ENCODE assay signal across 30 mouse cellular contexts in genomic region chr7:138389941-138390340, GRCm38 (mm10). TPM values are rescaled to one million over a fixed set of nuclear protein-coding genes. Genes with fewer than 3 reads are reported as not detected.
"Had no signal": no experiment of that assay in that cellular context is flagged by ENCODE, and none has a peak within 500 bp of the region (broad histone marks: within the 10 kb centered on the region; RNA-seq: fewer than 3 reads in every experiment).

No protein-coding gene starts in this region.

- H3K27ac ChIP-seq: embryonic facial prominence, embryonic 10.5 days; embryonic facial prominence, embryonic 12.5 days; embryonic facial prominence, embryonic 13.5 days; embryonic facial prominence, embryonic 15.5 days; forebrain, embryonic 10.5 days; forebrain, embryonic 12.5 days; forebrain, embryonic 13.5 days; forebrain, embryonic 15.5 days; gastrocnemius, adult 2 months; heart, adult 2 months had no signal

- DNase-seq: cerebellum, adult 8-10 months; cerebellum, adult 9-10 months; cerebellum, adult 9-11 months; cerebellum, postnatal 10 days; cerebellum, postnatal 14 days; cerebellum, postnatal 25 days; cerebellum, postnatal 36 days; embryo, embryonic 11 days; forebrain, postnatal 0 days; gastrocnemius, adult 2 months; gastrocnemius, postnatal 10 days; gastrocnemius, postnatal 14 days; gastrocnemius, postnatal 25 days; gastrocnemius, postnatal 36 days; heart, adult 18-20 months; heart, adult 2 months had no signal

- H3K4me3 ChIP-seq: embryonic facial prominence, embryonic 10.5 days; embryonic facial prominence, embryonic 12.5 days; embryonic facial prominence, embryonic 13.5 days; embryonic facial prominence, embryonic 15.5 days; erythroblast, embryonic 14.5 days; forebrain, embryonic 10.5 days; forebrain, embryonic 12.5 days; forebrain, embryonic 13.5 days; forebrain, embryonic 15.5 days; gastrocnemius, adult 2 months; heart, adult 2 months had no signal

- H3K4me1 ChIP-seq: embryonic facial prominence, embryonic 10.5 days; embryonic facial prominence, embryonic 12.5 days; embryonic facial prominence, embryonic 13.5 days; embryonic facial prominence, embryonic 15.5 days; forebrain, embryonic 10.5 days; forebrain, embryonic 12.5 days; forebrain, embryonic 13.5 days; forebrain, embryonic 15.5 days had no signal

RNA-seq across cellular contexts. Expression of gene Tcerg1l, which starts 7.6 kb away (rescaled TPM):
- total RNA-seq: common myeloid progenitor, adult 5-6 weeks; gastrocnemius, adult 18-20 months; gastrocnemius, adult 2 months; gastrocnemius, adult 8-10 months; gastrocnemius, postnatal 14 days; gastrocnemius, postnatal 25 days; gastrocnemius, postnatal 36 days; granulocyte monocyte progenitor cell, adult 5-6 weeks; heart, adult 18-20 months; heart, adult 2 months; heart, adult 8-10 months had no signal
- polyA plus RNA-seq: erythroblast, embryonic 14.5 days; heart, adult 2 months had no signal
